Mouse (Mus musculus): Measurements from ENCODE around the gene Lrrc56. TPM values are rescaled to one million over a fixed set of nuclear protein-coding genes. Genes with fewer than 3 reads are reported as not detected.
A peak's percentile ranks its signal among the peaks of the same experiment; 100 is the strongest.

Lrrc56 gene
- polyA plus RNA-seq, 1 experiment from 2014 or later = 4.1 TPM

DNA sequence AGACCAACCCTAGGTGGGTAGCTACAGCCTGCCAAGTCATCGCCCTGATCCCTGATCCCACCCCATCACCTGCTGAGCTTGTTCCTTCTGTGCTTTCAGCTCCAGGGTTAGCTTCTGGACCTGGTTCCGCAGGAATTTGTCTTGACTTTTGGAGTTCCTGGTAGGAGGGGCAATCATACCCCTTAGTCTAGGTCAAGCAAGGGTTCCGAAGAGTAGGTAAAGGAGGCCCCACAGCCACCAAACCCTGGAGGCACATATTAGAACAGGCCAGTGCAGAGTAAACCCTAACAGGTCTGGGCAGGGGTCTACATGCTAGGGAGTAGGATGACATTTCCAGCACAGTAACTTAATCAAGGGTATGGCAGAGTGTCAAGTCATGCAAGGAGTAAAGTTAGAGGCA is 19.2 kb downstream of the Lrrc56 start:
- Histone ChIP-seq H3K27ac (ENCODE audit: low read length) (no peak overlapping the region), H3K4me2 (ENCODE audit: low read depth, low read length) (no peak overlapping the region), H3K4me3 (ENCODE audit: low read length) (no peak overlapping the region), H3K9me3 (replicated peaks; ENCODE audit: control insufficient read depth, low read length) (no peaks in the 10 kb centered on the region), H3K27me3 (ENCODE audit: control insufficient read depth, insufficient read depth, low read length) (no peaks in the 10 kb centered on the region), H3K9ac (ENCODE audit: low read length) (no peak overlapping the region), H3K36me3 (ENCODE audit: control insufficient read depth, insufficient read depth) (no peaks in the 10 kb centered on the region), H3K4me1 (ENCODE audit: control insufficient read depth, insufficient read depth, low read length) (peaks cover 12% of the 10 kb centered on the region; the same call in 1 of the 2 replicates)
- ATAC-seq (replicated peaks; ENCODE audit: extremely low read depth, insufficient read depth, low FRiP score) = no peak
- 79% methylated on average over 3 of the region's 3 CpGs for WGBS

- Histone ChIP-seq H3K4me3 (ENCODE audit: low read length) (peak within 1 kb of the TSS; percentile 79; the same call in 1 of the 2 replicates), H3K27me3 (ENCODE audit: control insufficient read depth, insufficient read depth, low read length) (no peaks in the 10 kb centered on the region), H3K27ac (ENCODE audit: low read length) (no peak within 1 kb of the TSS), H3K9ac (ENCODE audit: low read length) (peak within 1 kb of the TSS; percentile 79), H3K9me3 (replicated peaks; ENCODE audit: control insufficient read depth, low read length) (no peaks in the 10 kb centered on the region), H3K4me1 (ENCODE audit: control insufficient read depth, insufficient read depth, low read length) (peaks cover 12% of the 10 kb centered on the region; the same call in 1 of the 2 replicates), H3K4me2 (ENCODE audit: low read depth, low read length) (peak within 1 kb of the TSS; percentile 98), H3K36me3 (ENCODE audit: control insufficient read depth, insufficient read depth) (no peaks in the 10 kb centered on the region)
- WGBS = 90% methylated on average over 11 of the region's 11 CpGs
- ATAC-seq (replicated peaks; ENCODE audit: extremely low read depth, insufficient read depth, low FRiP score) = no peak
Measured at GRCm38 (mm10) chr7:141213605-141214235, 19.8 kb downstream of the Lrrc56 start, which contains the start of gene Lmntd2. Gene Lmntd2 (minus strand): TSS chr7:141214080.

- 77% methylated on average over 3 of the region's 3 CpGs for WGBS
- H3K27ac ChIP-seq (ENCODE audit: low read length) = no peak overlapping the region
- H3K9ac ChIP-seq (ENCODE audit: low read length) = no peak overlapping the region
- H3K9me3 ChIP-seq (replicated peaks; ENCODE audit: control insufficient read depth, low read length) = no peaks in the 10 kb centered on the region
- no peak overlapping the region for H3K4me2 ChIP-seq (ENCODE audit: low read depth, low read length)
- no peaks in the 10 kb centered on the region for H3K27me3 ChIP-seq (ENCODE audit: control insufficient read depth, insufficient read depth, low read length)
- peaks cover 12% of the 10 kb centered on the region; the same call in 1 of the 2 replicates for H3K4me1 ChIP-seq (ENCODE audit: control insufficient read depth, insufficient read depth, low read length)
- no peak overlapping the region for H3K4me3 ChIP-seq (ENCODE audit: low read length)
- ATAC-seq (replicated peaks; ENCODE audit: extremely low read depth, insufficient read depth, low FRiP score) = no peak
- H3K36me3 ChIP-seq (ENCODE audit: control insufficient read depth, insufficient read depth) = no peaks in the 10 kb centered on the region; the same call in 1 of the 2 replicates
Measured at GRCm38 (mm10) chr7:141214310-141214709, 20.4 kb downstream of the Lrrc56 start.

- H3K27me3 ChIP-seq (ENCODE audit: control insufficient read depth, insufficient read depth, low read length) = no peaks in the 10 kb centered on the region
- H3K9me3 ChIP-seq (replicated peaks; ENCODE audit: control insufficient read depth, low read length) = no peaks in the 10 kb centered on the region
- peak within 1 kb of the TSS; percentile 79 for H3K9ac ChIP-seq (ENCODE audit: low read length)
- H3K27ac ChIP-seq (ENCODE audit: low read length) = peak within 1 kb of the TSS; percentile 80
- ATAC-seq (replicated peaks; ENCODE audit: extremely low read depth, insufficient read depth, low FRiP score) = peak; percentile 96
- peak within 1 kb of the TSS; percentile 79 for H3K4me3 ChIP-seq (ENCODE audit: low read length)
- peaks cover 18% of the 10 kb centered on the region for H3K4me1 ChIP-seq (ENCODE audit: control insufficient read depth, insufficient read depth, low read length)
- H3K36me3 ChIP-seq (ENCODE audit: control insufficient read depth, insufficient read depth) = no peaks in the 10 kb centered on the region; the same call in 1 of the 2 replicates
- peak within 1 kb of the TSS; percentile 98 for H3K4me2 ChIP-seq (ENCODE audit: low read depth, low read length)
- 1% methylated on average over 41 of the region's 41 CpGs for WGBS
Measured at GRCm38 (mm10) chr7:141215101-141215879, 21.3 kb downstream of the Lrrc56 start, which contains the start of gene Rassf7. Gene Rassf7 (plus strand): TSS chr7:141215860.

DNA sequence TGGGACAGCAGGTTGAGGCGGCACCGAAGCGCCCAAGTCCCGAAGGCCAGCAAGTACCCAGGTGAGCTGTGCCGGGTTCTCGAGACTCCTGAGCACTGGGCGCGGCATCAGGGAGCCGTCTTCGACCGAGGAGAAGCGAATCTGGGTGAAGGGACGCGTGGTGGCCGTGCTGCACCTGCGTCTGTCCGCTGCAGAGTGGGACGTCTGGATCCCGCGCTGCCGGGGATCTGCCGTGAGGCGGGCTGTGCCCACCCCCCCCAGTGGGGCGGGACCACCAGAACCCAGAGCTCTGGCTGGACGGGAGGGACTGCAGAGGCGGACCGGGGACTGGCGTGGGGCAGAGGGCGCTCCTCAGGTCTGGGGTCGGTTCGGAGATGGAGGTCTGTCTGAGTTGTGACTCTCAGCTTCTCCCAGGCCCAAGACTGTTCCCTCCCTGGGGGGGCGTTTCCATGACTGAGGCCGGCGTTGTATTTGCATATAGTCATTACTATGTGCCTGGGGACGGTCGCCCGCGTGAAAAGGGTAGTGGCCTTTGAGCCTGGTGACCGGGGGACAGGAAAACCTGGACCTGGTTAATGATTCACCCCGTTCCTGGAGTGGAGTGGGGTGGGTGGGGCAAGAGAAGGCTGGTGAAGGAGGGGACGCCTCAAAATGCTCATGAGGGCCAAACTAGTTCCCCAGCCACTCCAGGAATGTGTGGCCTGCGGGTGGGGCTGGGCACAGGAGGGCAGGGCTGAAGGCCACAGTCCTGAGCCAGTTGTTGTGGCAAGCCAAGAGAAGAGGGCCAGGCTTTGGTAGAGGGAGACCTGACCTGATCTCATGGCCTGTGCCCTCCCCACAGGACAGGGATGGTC is 22.1 kb downstream of the Lrrc56 start:
- H3K27ac ChIP-seq (ENCODE audit: low read length) = peak overlapping the region; percentile 80
- no peaks in the 10 kb centered on the region; the same call in 1 of the 2 replicates for H3K36me3 ChIP-seq (ENCODE audit: control insufficient read depth, insufficient read depth)
- H3K4me2 ChIP-seq (ENCODE audit: low read depth, low read length) = peak overlapping the region; percentile 98
- peak; percentile 64 for ATAC-seq (replicated peaks; ENCODE audit: extremely low read depth, insufficient read depth, low FRiP score)
- H3K4me3 ChIP-seq (ENCODE audit: low read length) = peak overlapping the region; percentile 79
- H3K27me3 ChIP-seq (ENCODE audit: control insufficient read depth, insufficient read depth, low read length) = no peaks in the 10 kb centered on the region
- H3K4me1 ChIP-seq (ENCODE audit: control insufficient read depth, insufficient read depth, low read length) = peaks cover 25% of the 10 kb centered on the region
- H3K9ac ChIP-seq (ENCODE audit: low read length) = peak overlapping the region; percentile 79
- H3K9me3 ChIP-seq (replicated peaks; ENCODE audit: control insufficient read depth, low read length) = no peaks in the 10 kb centered on the region
- WGBS = 1% methylated on average over 42 of the region's 42 CpGs

DNA sequence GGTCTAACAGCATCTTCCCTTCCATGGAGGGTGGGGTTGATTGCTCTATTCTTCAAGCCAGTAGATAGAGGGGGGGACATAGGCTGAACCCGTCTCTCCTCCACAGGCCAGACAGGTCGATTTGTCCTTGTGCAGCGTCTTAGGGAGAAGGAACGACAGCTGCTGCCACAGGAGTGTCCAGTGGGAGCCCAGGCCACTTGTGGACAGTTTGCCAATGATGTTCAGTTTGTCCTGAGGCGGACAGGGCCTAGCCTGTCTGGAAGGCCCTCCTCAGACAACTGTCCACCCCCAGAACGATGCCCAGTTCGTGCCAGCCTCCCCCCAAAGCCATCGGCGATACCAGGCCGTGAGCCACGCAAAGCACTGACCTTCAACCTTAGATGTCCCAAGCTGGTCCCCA is 22.9 kb downstream of the Lrrc56 start:
- ATAC-seq (replicated peaks; ENCODE audit: extremely low read depth, insufficient read depth, low FRiP score) = no peak
- Histone ChIP-seq H3K27ac (ENCODE audit: low read length) (peak overlapping the region; percentile 80; the same call in 1 of the 2 replicates), H3K4me2 (ENCODE audit: low read depth, low read length) (peak overlapping the region; percentile 98), H3K4me3 (ENCODE audit: low read length) (peak overlapping the region; percentile 79; the same call in 1 of the 2 replicates), H3K27me3 (ENCODE audit: control insufficient read depth, insufficient read depth, low read length) (no peaks in the 10 kb centered on the region), H3K9me3 (replicated peaks; ENCODE audit: control insufficient read depth, low read length) (no peaks in the 10 kb centered on the region), H3K36me3 (ENCODE audit: control insufficient read depth, insufficient read depth) (no peaks in the 10 kb centered on the region; the same call in 1 of the 2 replicates), H3K9ac (ENCODE audit: low read length) (peak overlapping the region; percentile 79; the same call in 1 of the 2 replicates), H3K4me1 (ENCODE audit: control insufficient read depth, insufficient read depth, low read length) (peaks cover 25% of the 10 kb centered on the region)
- 79% methylated on average over 11 of the region's 11 CpGs for WGBS

DNA sequence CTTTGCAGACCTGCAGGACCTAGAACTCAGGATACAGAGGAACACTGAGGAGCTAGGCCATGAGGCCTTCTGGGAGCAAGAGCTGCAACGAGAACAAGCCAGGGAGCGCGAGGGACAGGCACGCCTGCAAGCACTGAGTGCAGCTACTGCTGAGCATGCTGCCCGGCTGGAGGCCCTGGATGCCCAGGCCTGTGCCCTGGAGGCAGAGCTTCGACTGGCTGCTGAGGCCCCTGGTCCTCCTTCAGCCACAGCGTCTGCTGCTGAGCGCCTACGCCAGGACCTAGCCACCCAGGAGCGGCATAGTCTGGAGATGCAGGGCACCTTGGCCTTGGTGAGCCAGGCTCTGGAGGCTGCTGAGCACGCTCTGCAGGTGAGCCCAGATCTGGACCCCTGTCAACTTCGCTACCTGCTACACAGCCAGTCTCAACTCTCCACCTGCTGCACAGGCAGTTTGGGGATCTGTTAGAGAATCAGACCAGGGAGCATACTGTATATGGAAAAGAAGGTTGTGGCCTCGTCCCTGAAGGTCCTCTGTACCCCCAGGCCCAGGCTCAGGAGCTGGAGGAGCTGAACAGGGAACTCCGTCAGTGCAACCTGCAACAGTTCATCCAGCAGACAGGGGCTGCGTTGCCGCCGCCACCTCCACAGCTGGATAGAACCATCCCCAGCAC is 23.5 kb downstream of the Lrrc56 start:
- H3K9me3 ChIP-seq (replicated peaks; ENCODE audit: control insufficient read depth, low read length) = no peaks in the 10 kb centered on the region
- no peak overlapping the region for H3K9ac ChIP-seq (ENCODE audit: low read length)
- no peaks in the 10 kb centered on the region for H3K27me3 ChIP-seq (ENCODE audit: control insufficient read depth, insufficient read depth, low read length)
- no peak overlapping the region for H3K27ac ChIP-seq (ENCODE audit: low read length)
- 92% methylated on average over 17 of the region's 17 CpGs for WGBS
- no peak overlapping the region for H3K4me3 ChIP-seq (ENCODE audit: low read length)
- H3K36me3 ChIP-seq (ENCODE audit: control insufficient read depth, insufficient read depth) = no peaks in the 10 kb centered on the region; the same call in 1 of the 2 replicates
- ATAC-seq (replicated peaks; ENCODE audit: extremely low read depth, insufficient read depth, low FRiP score) = no peak
- peaks cover 31% of the 10 kb centered on the region for H3K4me1 ChIP-seq (ENCODE audit: control insufficient read depth, insufficient read depth, low read length)
- no peak overlapping the region for H3K4me2 ChIP-seq (ENCODE audit: low read depth, low read length)

DNA sequence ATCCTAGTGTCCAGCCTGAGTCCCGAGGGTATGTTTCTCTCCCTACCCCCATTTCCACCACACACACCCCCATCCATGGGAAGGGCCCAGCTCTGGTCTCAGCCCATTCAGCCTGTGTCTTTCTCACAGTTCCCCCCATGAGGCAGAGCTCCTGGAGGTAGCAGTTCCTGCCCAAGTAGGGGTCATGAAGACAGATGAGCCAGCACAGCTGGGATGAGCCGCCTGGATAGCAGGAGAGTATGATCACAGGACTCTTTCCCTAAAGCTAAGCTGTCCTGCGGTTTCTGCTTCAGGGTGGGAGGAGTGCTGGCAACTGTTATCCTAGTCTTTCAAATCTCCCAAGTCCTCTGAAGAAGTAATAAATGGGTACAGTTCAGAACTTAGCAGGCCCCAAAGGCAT is 24.2 kb downstream of the Lrrc56 start:
- no peak for ATAC-seq (replicated peaks; ENCODE audit: extremely low read depth, insufficient read depth, low FRiP score)
- 66% methylated on average over 3 of the region's 3 CpGs for WGBS
- no peaks in the 10 kb centered on the region for H3K27me3 ChIP-seq (ENCODE audit: control insufficient read depth, insufficient read depth, low read length)
- no peak overlapping the region for H3K27ac ChIP-seq (ENCODE audit: low read length)
- H3K4me3 ChIP-seq (ENCODE audit: low read length) = no peak overlapping the region
- no peak overlapping the region for H3K4me2 ChIP-seq (ENCODE audit: low read depth, low read length)
- peaks cover 36% of the 10 kb centered on the region for H3K4me1 ChIP-seq (ENCODE audit: control insufficient read depth, insufficient read depth, low read length)
- H3K36me3 ChIP-seq (ENCODE audit: control insufficient read depth, insufficient read depth) = no peaks in the 10 kb centered on the region; the same call in 1 of the 2 replicates
- no peak overlapping the region for H3K9ac ChIP-seq (ENCODE audit: low read length)
- H3K9me3 ChIP-seq (replicated peaks; ENCODE audit: control insufficient read depth, low read length) = no peaks in the 10 kb centered on the region

Measured in heart, embryonic 16.5 days (tissue).